Mouse (Mus musculus): ENCODE data around the gene Mrpl45.

- TF ChIP-seq CTCF (conservative IDR thresholded peaks at IDR 0.05; ENCODE audit: low read length) (no peak), POU5F1 (IDR thresholded peaks at IDR 0.05; ENCODE audit: borderline replicate concordance, low read length) (no peak), NANOG (IDR thresholded peaks at IDR 0.05; ENCODE audit: borderline replicate concordance, low read length) (no peak)
Measured at GRCm38 (mm10) chr11:97337363-97337762, 21.8 kb downstream of the Mrpl45 start.
